Mouse (Mus musculus) CH12.LX (cell line): ENCODE results near the gene Rasal3. TPM values are rescaled to one million over a fixed set of nuclear protein-coding genes. Genes with fewer than 3 reads are reported as not detected.
A peak's percentile ranks its signal among the peaks of the same experiment; 100 is the strongest.

Experiments
- DNase-seq: peaks from one replicate; pipeline ENCODE4 v3.0.0-alpha.2; 2013; ENCODE audit errors: extremely low read depth
- H3K27ac ChIP-seq: 2 replicates; pipeline ENCODE4 v1.5.1; 2012; ENCODE audit warnings: low read depth, mild to moderate bottlenecking, control low read depth, moderate library complexity; ENCODE audit not compliant: insufficient read depth
- H3K27me3 ChIP-seq: replicated peaks from 2 replicates; pipeline ENCODE3; 2012; ENCODE audit warnings: inconsistent platforms
- H3K36me3 ChIP-seq, 2 experiments: replicated peaks in 1 of 2; 2 replicates each; pipeline versions ENCODE3 to v1.6.1; 2012; ENCODE audit warnings: inconsistent platforms in 1 of 2, low read length in 1 of 2, mild to moderate bottlenecking in 1 of 2, mixed read lengths in 1 of 2, moderate library complexity in 1 of 2; ENCODE audit not compliant: control insufficient read depth in 1 of 2, insufficient read depth in 1 of 2
- H3K4me1 ChIP-seq, 2 experiments: 2 replicates each; pipeline ENCODE4 v1.6.1; 2012; ENCODE audit warnings: inconsistent platforms in 1 of 2, moderate library complexity in 1 of 2; ENCODE audit not compliant: insufficient read depth in 2 of 2, control insufficient read depth in 1 of 2
- H3K4me2 ChIP-seq: 2 replicates; pipeline ENCODE4 v1.6.1; 2012; ENCODE audit warnings: low read depth, mild to moderate bottlenecking, control low read depth; ENCODE audit not compliant: poor library complexity, insufficient read depth, severe bottlenecking
- H3K4me3 ChIP-seq, 3 experiments: fragments of 150-350 bp in 1 of 3; sonication (generic) in 1 of 3; replicated peaks in 1 of 3; 2 replicates each; pipeline versions ENCODE3 to v1.5.1; 2011 to 2012; ENCODE audit warnings: low read depth in 2 of 3, low read length in 2 of 3, mild to moderate bottlenecking in 2 of 3, moderate library complexity in 2 of 3, control low read depth in 1 of 3, improper control_type of control experiment in 1 of 3, inconsistent platforms in 1 of 3, mixed read lengths in 1 of 3; ENCODE audit not compliant: poor library complexity in 1 of 3
- H3K79me2 ChIP-seq: replicated peaks from 2 replicates; pipeline ENCODE4 v1.6.1; 2012; ENCODE audit warnings: mild to moderate bottlenecking, moderate library complexity; ENCODE audit not compliant: control insufficient read depth, poor library complexity, insufficient read depth, severe bottlenecking; ENCODE audit errors: extremely low read depth
- H3K9ac ChIP-seq: 2 replicates; pipeline ENCODE4 v1.6.1; 2012; ENCODE audit warnings: low read depth, mild to moderate bottlenecking, control low read depth, moderate library complexity; ENCODE audit not compliant: insufficient read depth
- H3K9me3 ChIP-seq: replicated peaks from 2 replicates; pipeline ENCODE3; 2012; ENCODE audit warnings: low read length, inconsistent platforms, mixed read lengths
- BHLHE40 ChIP-seq: IDR thresholded peaks from 2 replicates; pipeline ENCODE4 v1.6.1; 2011; ENCODE audit warnings: mild to moderate bottlenecking, low read depth, low read length, improper control_type of control experiment
- CHD1 ChIP-seq: IDR thresholded peaks from 2 replicates; pipeline ENCODE4 v1.6.1; 2012; ENCODE audit warnings: low read depth, low read length, improper control_type of control experiment, inconsistent platforms
- CHD2 ChIP-seq: IDR thresholded peaks from 2 replicates; pipeline ENCODE4 v1.6.1; 2011; ENCODE audit warnings: low read length, improper control_type of control experiment
- GABPA ChIP-seq: IDR thresholded peaks from 2 replicates; pipeline ENCODE4 v1.6.1; 2012; ENCODE audit warnings: low read depth, low read length, improper control_type of control experiment, inconsistent platforms; ENCODE audit not compliant: insufficient replicate concordance
- HCFC1 ChIP-seq: IDR thresholded peaks from 2 replicates; pipeline ENCODE4 v1.6.1; 2012; ENCODE audit warnings: low read depth, mild to moderate bottlenecking, inconsistent platforms, low read length, improper control_type of control experiment
- IRF4 ChIP-seq: IDR thresholded peaks from 2 replicates; pipeline ENCODE4 v1.6.1; 2014; ENCODE audit warnings: low read depth, mild to moderate bottlenecking, inconsistent platforms, low read length, improper control_type of control experiment
- JUND ChIP-seq: conservative IDR thresholded peaks from 2 replicates; pipeline ENCODE4 v1.6.1; 2011; ENCODE audit warnings: low read depth, low read length, improper control_type of control experiment
- MAX ChIP-seq: IDR thresholded peaks from 2 replicates; pipeline ENCODE4 v1.6.1; 2011; ENCODE audit warnings: low read length, improper control_type of control experiment
- MAZ ChIP-seq: IDR thresholded peaks from 2 replicates; pipeline ENCODE4 v1.6.1; 2012; ENCODE audit warnings: low read depth, mild to moderate bottlenecking, inconsistent platforms, low read length, improper control_type of control experiment, moderate library complexity
- MYC ChIP-seq: IDR thresholded peaks from 2 replicates; pipeline ENCODE4 v1.6.1; 2011; ENCODE audit warnings: low read depth, mild to moderate bottlenecking, improper control_type of control experiment, low read length
- NELFE ChIP-seq: IDR thresholded peaks from 2 replicates; pipeline ENCODE4 v1.6.1; 2011; ENCODE audit warnings: low read depth, low read length, improper control_type of control experiment
- NRF1 ChIP-seq: IDR thresholded peaks from 2 replicates; pipeline ENCODE4 v1.6.1; 2014; ENCODE audit warnings: low read depth, mild to moderate bottlenecking, inconsistent platforms, low read length, improper control_type of control experiment, moderate library complexity
- POLR2A ChIP-seq: IDR thresholded peaks from 2 replicates; pipeline ENCODE4 v1.6.1; 2011; ENCODE audit warnings: low read depth, mild to moderate bottlenecking, improper control_type of control experiment, low read length
- TBP ChIP-seq: conservative IDR thresholded peaks from 2 replicates; pipeline ENCODE4 v1.6.1; 2011; ENCODE audit warnings: low read depth, low read length, improper control_type of control experiment
- TCF12 ChIP-seq: IDR thresholded peaks from 2 replicates; pipeline ENCODE4 v1.6.1; 2014; ENCODE audit warnings: low read depth, mild to moderate bottlenecking, inconsistent platforms, low read length, improper control_type of control experiment
- USF1 ChIP-seq: IDR thresholded peaks from 2 replicates; pipeline ENCODE4 v1.6.1; 2014; ENCODE audit warnings: low read depth, mild to moderate bottlenecking, inconsistent platforms, low read length, improper control_type of control experiment
- USF2 ChIP-seq: conservative IDR thresholded peaks from 2 replicates; pipeline ENCODE4 v1.6.1; 2011; ENCODE audit warnings: low read depth, low read length, improper control_type of control experiment
- ZMIZ1 ChIP-seq: IDR thresholded peaks from 2 replicates; pipeline ENCODE4 v1.6.1; 2012; ENCODE audit warnings: low read depth, mild to moderate bottlenecking, inconsistent platforms, low read length, improper control_type of control experiment
- dilution Hi-C: fragments of 300-500 bp; cut with MboI; formaldehyde crosslinking; loops from 2 replicates; pipeline ENCODE4 v1.14.3; 2020; ENCODE audit warnings: low sequenced_read_pairs; ENCODE audit not compliant: extremely low pct_unique_long_range_greater_than_20kb, extremely low pct_ligation_motif_present
- in situ Hi-C: fragments of 300-500 bp; cut with MboI; formaldehyde crosslinking; loops from 3 replicates; pipeline ENCODE4 v1.14.3; 2019; ENCODE audit warnings: low sequenced_read_pairs, low pct_ligation_motif_present, low pct_unique_long_range_greater_than_20kb, mixed read lengths
- polyA plus RNA-seq: library from polyadenylated mRNA; unstranded; fragments of >175 nt; gene quantifications from 2 replicates; pipeline ENCODE4 v1.2.1, GENCODE M21; 2012; ENCODE audit warnings: low read depth; ENCODE audit not compliant: insufficient read length
- total RNA-seq, 2 experiments: library from RNA; depleted of rRNA; stranded (reverse); fragments of 300-350 nt in 1 of 2; fragments of >200 nt in 1 of 2; gene quantifications; 2 replicates each; pipeline ENCODE4 v1.2.3; 2012 to 2014

Rasal3 gene
- total RNA-seq (2012; rRNA removed) (27.5 and 40.5 TPM in 2 replicates), total RNA-seq (2014; rRNA removed) (18.1 and 18.6 TPM in 2 replicates), polyA plus RNA-seq (77.6 and 83.2 TPM in 2 replicates)

DNA sequence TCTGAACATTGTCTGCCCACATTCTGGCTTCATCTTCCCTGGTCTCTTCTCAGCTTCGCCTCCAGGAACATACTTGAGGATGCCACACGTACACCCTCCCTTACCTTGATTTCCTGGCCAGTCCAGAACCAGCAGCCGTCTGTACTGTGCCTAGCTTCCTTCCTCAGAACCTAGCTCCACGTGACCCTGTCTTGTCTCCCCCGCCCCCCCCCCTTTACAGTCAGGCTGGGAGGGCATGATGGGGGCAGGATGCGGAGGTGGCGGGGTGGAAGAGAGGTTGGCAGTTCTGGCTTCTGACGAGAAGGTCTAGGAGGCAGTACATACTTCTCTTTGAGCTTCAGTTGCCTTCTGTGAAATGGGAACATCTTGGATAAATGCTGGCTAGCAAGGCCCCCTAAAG is at the start of gene Rasal3:
Gene Rasal3, minus strand, starts transcription at position 167 of the 400 bp plus-strand sequence.
- Histone ChIP-seq H3K4me1 (peaks cover 11 to 29% of the 10 kb centered on the region in 2 experiments), H3K9ac (peak within 1 kb of the TSS; percentile 59), H3K79me2 (peaks cover 5% of the 10 kb centered on the region; the same call in 1 of the 2 replicates), H3K36me3 (peaks cover 8 to 22% of the 10 kb centered on the region in 2 experiments), H3K27me3 (no peaks in the 10 kb centered on the region), H3K4me3 (peak within 1 kb of the TSS; percentile 67 to 91 (median 69)), H3K9me3 (no peaks in the 10 kb centered on the region), H3K27ac (peak within 1 kb of the TSS; percentile 56), H3K4me2 (peak within 1 kb of the TSS; percentile 85)
- DNase-seq, result peak; percentile 65
- TF ChIP-seq MYC, result 0 out of 2 replicates have a peak, but pooled peaks have one; percentile 25
- TF ChIP-seq TCF12, result 0 out of 2 replicates have a peak, but pooled peaks have one; percentile 17
- peak; percentile 70 for TF ChIP-seq BHLHE40
- peak; percentile 40; the same call in 1 of the 2 replicates for TF ChIP-seq IRF4
- TF ChIP-seq CHD1, result no peak
- peak; percentile 53; the same call in 1 of the 2 replicates for TF ChIP-seq MAZ
- no peak for TF ChIP-seq CHD2
- TF ChIP-seq JUND, result no peak
- 0 out of 2 replicates have a peak, but pooled peaks have one; percentile 54 for TF ChIP-seq NELFE
- TF ChIP-seq USF2, result peak; percentile 71
- peak; percentile 84 for TF ChIP-seq USF1
- TF ChIP-seq MAX, result peak; percentile 74
- in situ Hi-C loops (no loop called here), dilution Hi-C loops (no loop called here)

DNA sequence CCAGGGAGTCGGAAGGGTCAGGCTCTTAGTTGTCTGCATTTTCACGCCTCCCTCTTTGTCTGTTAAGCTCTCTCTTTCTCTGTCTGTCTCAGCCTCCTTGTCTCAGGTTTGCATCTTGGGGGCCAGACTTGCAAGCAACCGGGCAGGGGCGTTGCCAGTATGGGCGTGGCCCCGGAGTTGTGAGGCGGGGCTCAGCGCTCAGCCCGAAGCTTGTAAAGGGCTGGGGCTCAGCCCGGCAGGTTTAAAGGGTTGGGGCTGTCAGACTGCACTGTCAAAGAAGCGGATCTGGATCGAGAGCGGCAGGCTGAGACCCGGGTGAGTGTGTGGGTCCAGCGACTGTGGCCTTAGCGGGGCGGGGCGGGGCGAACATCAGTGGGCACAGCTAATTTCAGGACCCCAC is 49.1 kb upstream of the Rasal3 start, which contains the start of gene Cyp4f39:
Gene Cyp4f39, plus strand, starts transcription at position 242 of the 400 bp plus-strand sequence.
- dilution Hi-C loops, result no loop called here
- Histone ChIP-seq H3K27ac (no peak within 1 kb of the TSS), H3K79me2 (no peaks in the 10 kb centered on the region), H3K9ac (no peak within 1 kb of the TSS), H3K4me1 (peaks cover 0 to 3% of the 10 kb centered on the region in 2 experiments; a peak in 2 of 4 replicates), H3K36me3 (peaks cover 0 to 2% of the 10 kb centered on the region in 2 experiments), H3K9me3 (peaks cover 10% of the 10 kb centered on the region), H3K4me3 (peak within 1 kb of the TSS in 1 of 3 experiments; percentile 33), H3K4me2 (peak within 1 kb of the TSS; percentile 81), H3K27me3 (peaks cover 2% of the 10 kb centered on the region)
- no peak for TF ChIP-seq USF1
- no peak for TF ChIP-seq POLR2A
- no peak for TF ChIP-seq ZMIZ1
- no peak for TF ChIP-seq GABPA
- no peak for TF ChIP-seq HCFC1
- TF ChIP-seq USF2, result no peak
- TF ChIP-seq JUND, result no peak
- TF ChIP-seq MAX, result no peak
- no peak for TF ChIP-seq TCF12
- no peak for TF ChIP-seq NRF1
- no peak for TF ChIP-seq TBP
- in situ Hi-C loops, result no loop called here
- no peak for DNase-seq
